Mouse (Mus musculus) forebrain, embryonic 13.5 days (tissue): ENCODE measurements around the gene Olfr549. TPM values are rescaled to one million over a fixed set of nuclear protein-coding genes. Genes with fewer than 3 reads are reported as not detected.

Experiments
- ATAC-seq: fragments of 200-750 bp; cut with Nextera tagmentation; 2 replicates; pipeline ENCODE4 v1.8.0; 2017
- H3K27ac ChIP-seq: fragments of 300-500 bp; sonication (generic); 2 replicates; pipeline ENCODE4 v1.5.1; 2015; ENCODE audit warnings: inconsistent platforms, mild to moderate bottlenecking, moderate library complexity
- H3K27me3 ChIP-seq: fragments of 300-500 bp; sonication (generic); 2 replicates; pipeline ENCODE4 v1.6.1; 2015; ENCODE audit warnings: mild to moderate bottlenecking, inconsistent platforms
- H3K36me3 ChIP-seq: fragments of 300-500 bp; sonication (generic); 2 replicates; pipeline ENCODE4 v1.6.1; 2015; ENCODE audit warnings: mild to moderate bottlenecking, inconsistent platforms; ENCODE audit not compliant: poor library complexity, severe bottlenecking
- H3K4me1 ChIP-seq: fragments of 300-500 bp; sonication (generic); 2 replicates; pipeline ENCODE4 v1.6.1; 2015; ENCODE audit warnings: inconsistent platforms
- H3K4me2 ChIP-seq: fragments of 300-500 bp; sonication (generic); 2 replicates; pipeline ENCODE4 v1.6.1; 2015; ENCODE audit warnings: inconsistent platforms, mild to moderate bottlenecking, moderate library complexity
- H3K4me3 ChIP-seq: fragments of 300-500 bp; sonication (generic); 2 replicates; pipeline ENCODE4 v1.5.1; 2015; ENCODE audit warnings: mild to moderate bottlenecking, inconsistent platforms
- H3K9ac ChIP-seq: fragments of 300-500 bp; sonication (generic); 2 replicates; pipeline ENCODE4 v1.6.1; 2015; ENCODE audit warnings: mild to moderate bottlenecking, inconsistent platforms
- H3K9me3 ChIP-seq: fragments of 300-500 bp; sonication (generic); replicated peaks from 2 replicates; pipeline ENCODE4 v1.6.1; 2016; ENCODE audit warnings: inconsistent platforms
- whole genome bisulfite sequencing: fragments of 180-500 bp; shearing (Covaris S2); methylation state at CpG from one replicate; pipeline ENCODE4 v1.1.7; 2015; 5-methylcytosine and 5-hydroxymethylcytosine counted together
- polyA plus RNA-seq: library from polyadenylated mRNA; unstranded; fragments of >200 nt; fragmentation: Nextera tagmentation; extraction: Ambion mirVana; gene quantifications from 2 replicates; pipeline ENCODE4 v1.2.1, GENCODE M21; 2015

Gene Olfr549
- not detected in 2 replicates for polyA plus RNA-seq

GRCm38 (mm10) chr7:102549570-102549969, at the start of gene Olfr549:
Olfr549 (plus strand) TSS chr7:102549870.
- Histone ChIP-seq H3K27me3 (no peaks in the 10 kb centered on the region), H3K9ac (no peak within 1 kb of the TSS), H3K27ac (no peak within 1 kb of the TSS), H3K4me1 (no peaks in the 10 kb centered on the region), H3K4me3 (no peak within 1 kb of the TSS), H3K4me2 (no peak within 1 kb of the TSS), H3K9me3 (no peaks in the 10 kb centered on the region), H3K36me3 (no peaks in the 10 kb centered on the region)
- WGBS, result 87% methylated on average over 3 of the region's 3 CpGs
- no peak for ATAC-seq

- Histone ChIP-seq H3K4me1 (no peaks in the 10 kb centered on the region), H3K4me2 (no peak overlapping the region), H3K27ac (no peak overlapping the region), H3K9ac (no peak overlapping the region), H3K4me3 (no peak overlapping the region), H3K9me3 (no peaks in the 10 kb centered on the region), H3K27me3 (no peaks in the 10 kb centered on the region), H3K36me3 (no peaks in the 10 kb centered on the region)
- 87% methylated on average over 5 of the region's 5 CpGs for WGBS
- ATAC-seq, result no peak
Measured at GRCm38 (mm10) chr7:102501986-102502385, 47.7 kb upstream of the Olfr549 start.

GRCm38 (mm10) chr7:102506848-102507247, 42.8 kb upstream of the Olfr549 start:
- Histone ChIP-seq H3K27me3 (0 out of 2 replicates have a peak, but pooled peaks cover 5% of the 10 kb centered on the region), H3K9me3 (no peaks in the 10 kb centered on the region), H3K4me1 (no peaks in the 10 kb centered on the region), H3K4me2 (no peak overlapping the region), H3K9ac (no peak overlapping the region), H3K36me3 (no peaks in the 10 kb centered on the region), H3K4me3 (no peak overlapping the region), H3K27ac (no peak overlapping the region)
- WGBS, result 51% methylated on average over 3 of the region's 3 CpGs
- ATAC-seq, result peak; percentile 89

GRCm38 (mm10) chr7:102508066-102508465, 41.6 kb upstream of the Olfr549 start:
- Histone ChIP-seq H3K4me2 (no peak overlapping the region), H3K4me1 (no peaks in the 10 kb centered on the region), H3K27me3 (0 out of 2 replicates have a peak, but pooled peaks cover 5% of the 10 kb centered on the region), H3K9ac (no peak overlapping the region), H3K27ac (no peak overlapping the region), H3K9me3 (no peaks in the 10 kb centered on the region), H3K36me3 (no peaks in the 10 kb centered on the region), H3K4me3 (no peak overlapping the region)
- 90% methylated on average over 9 of the region's 9 CpGs for WGBS
- no peak for ATAC-seq

- Histone ChIP-seq H3K4me1 (no peaks in the 10 kb centered on the region), H3K27ac (no peak overlapping the region), H3K4me3 (no peak overlapping the region), H3K9me3 (no peaks in the 10 kb centered on the region), H3K36me3 (no peaks in the 10 kb centered on the region), H3K27me3 (peaks cover 7% of the 10 kb centered on the region; the same call in 1 of the 2 replicates), H3K4me2 (no peak overlapping the region), H3K9ac (no peak overlapping the region)
- 88% methylated on average over 6 of the region's 6 CpGs for WGBS
- ATAC-seq, result no peak
Measured at GRCm38 (mm10) chr7:102508666-102509065, 41.0 kb upstream of the Olfr549 start.

GRCm38 (mm10) chr7:102509726-102510125, 39.9 kb upstream of the Olfr549 start:
- H3K4me3 ChIP-seq, result no peak overlapping the region
- H3K27ac ChIP-seq, result no peak overlapping the region
- H3K4me2 ChIP-seq, result no peak overlapping the region
- H3K9ac ChIP-seq, result no peak overlapping the region
- peaks cover 15% of the 10 kb centered on the region; the same call in 1 of the 2 replicates for H3K27me3 ChIP-seq
- H3K9me3 ChIP-seq, result no peaks in the 10 kb centered on the region
- no peak for ATAC-seq
- 69% methylated on average over 7 of the region's 7 CpGs for WGBS
- H3K4me1 ChIP-seq, result no peaks in the 10 kb centered on the region
- no peaks in the 10 kb centered on the region for H3K36me3 ChIP-seq

- Histone ChIP-seq H3K4me1 (0 out of 2 replicates have a peak, but pooled peaks cover 10% of the 10 kb centered on the region), H3K36me3 (no peaks in the 10 kb centered on the region), H3K27ac (no peak overlapping the region), H3K4me3 (no peak overlapping the region), H3K27me3 (peaks cover 15% of the 10 kb centered on the region; the same call in 1 of the 2 replicates), H3K9ac (no peak overlapping the region), H3K9me3 (no peaks in the 10 kb centered on the region), H3K4me2 (no peak overlapping the region)
- no peak for ATAC-seq
- WGBS, result 93% methylated on average over 10 of the region's 10 CpGs
Measured at GRCm38 (mm10) chr7:102511927-102512326, 37.7 kb upstream of the Olfr549 start.

GRCm38 (mm10) chr7:102512814-102513435, 36.7 kb upstream of the Olfr549 start:
- no peak overlapping the region for H3K27ac ChIP-seq
- H3K4me1 ChIP-seq, result peaks cover 18% of the 10 kb centered on the region; the same call in 1 of the 2 replicates
- peak overlapping the region; percentile 50 for H3K4me3 ChIP-seq
- WGBS, result 2% methylated on average over 54 of the region's 54 CpGs
- peak overlapping the region; percentile 74 for H3K9ac ChIP-seq
- no peaks in the 10 kb centered on the region for H3K36me3 ChIP-seq
- H3K9me3 ChIP-seq, result no peaks in the 10 kb centered on the region
- ATAC-seq, result peak; percentile 97
- H3K27me3 ChIP-seq, result peaks cover 15% of the 10 kb centered on the region; the same call in 1 of the 2 replicates
- peak overlapping the region; percentile 84 for H3K4me2 ChIP-seq

GRCm38 (mm10) chr7:102514144-102514543, 35.5 kb upstream of the Olfr549 start:
- Histone ChIP-seq H3K27me3 (peaks cover 15% of the 10 kb centered on the region; the same call in 1 of the 2 replicates), H3K4me2 (no peak overlapping the region), H3K4me3 (no peak overlapping the region), H3K27ac (no peak overlapping the region), H3K36me3 (no peaks in the 10 kb centered on the region), H3K9me3 (no peaks in the 10 kb centered on the region), H3K4me1 (peaks cover 18% of the 10 kb centered on the region; the same call in 1 of the 2 replicates), H3K9ac (no peak overlapping the region)
- no peak for ATAC-seq
- WGBS, result 85% methylated on average over 4 of the region's 4 CpGs

GRCm38 (mm10) chr7:102516261-102517050, 33.2 kb upstream of the Olfr549 start:
- no peak overlapping the region for H3K9ac ChIP-seq
- no peaks in the 10 kb centered on the region for H3K9me3 ChIP-seq
- 62% methylated on average over 10 of the region's 10 CpGs for WGBS
- ATAC-seq, result no peak
- no peak overlapping the region for H3K4me2 ChIP-seq
- H3K4me1 ChIP-seq, result peaks cover 18% of the 10 kb centered on the region; the same call in 1 of the 2 replicates
- peaks cover 14% of the 10 kb centered on the region; the same call in 1 of the 2 replicates for H3K27me3 ChIP-seq
- no peak overlapping the region for H3K4me3 ChIP-seq
- H3K27ac ChIP-seq, result no peak overlapping the region
- H3K36me3 ChIP-seq, result no peaks in the 10 kb centered on the region

- H3K27ac ChIP-seq, result no peak overlapping the region
- H3K9ac ChIP-seq, result no peak overlapping the region
- no peaks in the 10 kb centered on the region for H3K36me3 ChIP-seq
- no peaks in the 10 kb centered on the region for H3K9me3 ChIP-seq
- H3K4me3 ChIP-seq, result no peak overlapping the region
- no peak for ATAC-seq
- peaks cover 18% of the 10 kb centered on the region; the same call in 1 of the 2 replicates for H3K4me1 ChIP-seq
- H3K27me3 ChIP-seq, result peaks cover 11% of the 10 kb centered on the region; the same call in 1 of the 2 replicates
- WGBS, result 43% methylated on average over 2 of the region's 2 CpGs
- no peak overlapping the region for H3K4me2 ChIP-seq
Measured at GRCm38 (mm10) chr7:102517051-102517335, 32.7 kb upstream of the Olfr549 start.

- WGBS, result 70% methylated on average over 1 of the region's 1 CpGs
- H3K27me3 ChIP-seq, result no peaks in the 10 kb centered on the region
- H3K36me3 ChIP-seq, result no peaks in the 10 kb centered on the region
- H3K9me3 ChIP-seq, result no peaks in the 10 kb centered on the region
- H3K9ac ChIP-seq, result no peak overlapping the region
- H3K4me2 ChIP-seq, result no peak overlapping the region
- H3K4me3 ChIP-seq, result no peak overlapping the region
- no peak overlapping the region for H3K27ac ChIP-seq
- no peaks in the 10 kb centered on the region for H3K4me1 ChIP-seq
- ATAC-seq, result no peak
Measured at GRCm38 (mm10) chr7:102529052-102529451, 20.6 kb upstream of the Olfr549 start.
